Mouse (Mus musculus) MEL (cell line): ENCODE measurements around the gene Pfkfb4.

Experiments
- EP300 ChIP-seq, 2 experiments: IDR thresholded peaks; 2 replicates each; pipeline ENCODE4 v1.6.1; 2011; ENCODE audit warnings: improper control_type of control experiment in 2 of 2, low read length in 2 of 2, low read depth in 1 of 2, mild to moderate bottlenecking in 1 of 2
- MAFK ChIP-seq: IDR thresholded peaks from 2 replicates; pipeline ENCODE4 v1.6.1; 2011; ENCODE audit warnings: low read depth, mild to moderate bottlenecking, low read length, improper control_type of control experiment, borderline replicate concordance
- POLR2AphosphoS2 ChIP-seq: IDR thresholded peaks from 2 replicates; pipeline ENCODE4 v1.6.1; 2011; ENCODE audit warnings: low read length, improper control_type of control experiment

- TF ChIP-seq POLR2AphosphoS2: no peak
- TF ChIP-seq MAFK: no peak
- no peak for TF ChIP-seq EP300 (IDR thresholded peaks at IDR 0.05; ENCODE audit: low read depth in 1 of 2, low read length in 2 of 2)
Measured at GRCm38 (mm10) chr9:109031001-109031400, 39.4 kb downstream of the Pfkfb4 start.
